Mouse (Mus musculus) MEL (cell line): ENCODE results near the gene Kansl1. TPM values are rescaled to one million over a fixed set of nuclear protein-coding genes. Genes with fewer than 3 reads are reported as not detected.
A peak's percentile ranks its signal among the peaks of the same experiment; 100 is the strongest.

Experiments
- BHLHE40 ChIP-seq: IDR thresholded peaks from 2 replicates; pipeline ENCODE4 v1.6.1; 2012; ENCODE audit warnings: low read depth, mild to moderate bottlenecking, inconsistent platforms, low read length, improper control_type of control experiment, borderline replicate concordance
- CHD1 ChIP-seq: IDR thresholded peaks from 2 replicates; pipeline ENCODE4 v1.6.1; 2012; ENCODE audit warnings: low read depth, mild to moderate bottlenecking, inconsistent platforms, low read length, improper control_type of control experiment
- CHD2 ChIP-seq: IDR thresholded peaks from 2 replicates; pipeline ENCODE4 v1.6.1; 2011; ENCODE audit warnings: low read length, improper control_type of control experiment
- E2F4 ChIP-seq: IDR thresholded peaks from 2 replicates; pipeline ENCODE4 v1.6.1; 2011; ENCODE audit warnings: low read depth, low read length, improper control_type of control experiment, borderline replicate concordance
- ELF1 ChIP-seq: IDR thresholded peaks from 2 replicates; pipeline ENCODE4 v1.6.1; 2014; ENCODE audit warnings: low read depth, mild to moderate bottlenecking, inconsistent platforms, low read length, improper control_type of control experiment, moderate library complexity
- ETS1 ChIP-seq: IDR thresholded peaks from 2 replicates; pipeline ENCODE4 v1.6.1; 2012; ENCODE audit warnings: low read depth, mild to moderate bottlenecking, inconsistent platforms, low read length, improper control_type of control experiment, moderate library complexity
- GATA1 ChIP-seq: IDR thresholded peaks from 2 replicates; pipeline ENCODE4 v1.6.1; 2011; ENCODE audit warnings: low read depth, low read length, improper control_type of control experiment
- HCFC1 ChIP-seq: IDR thresholded peaks from 2 replicates; pipeline ENCODE4 v1.6.1; 2012; ENCODE audit warnings: low read depth, mild to moderate bottlenecking, inconsistent platforms, low read length, improper control_type of control experiment, moderate library complexity
- JUND ChIP-seq: IDR thresholded peaks from 2 replicates; pipeline ENCODE4 v1.6.1; 2011; ENCODE audit warnings: low read depth, mild to moderate bottlenecking, improper control_type of control experiment, low read length
- MAX ChIP-seq: IDR thresholded peaks from 2 replicates; pipeline ENCODE4 v1.6.1; 2011; ENCODE audit warnings: low read length, improper control_type of control experiment
- MAZ ChIP-seq: IDR thresholded peaks from 2 replicates; pipeline ENCODE4 v1.6.1; 2012; ENCODE audit warnings: low read depth, mild to moderate bottlenecking, inconsistent platforms, low read length, improper control_type of control experiment
- MEF2A ChIP-seq: IDR thresholded peaks from 2 replicates; pipeline ENCODE4 v1.6.1; 2014; ENCODE audit warnings: low read depth, mild to moderate bottlenecking, inconsistent platforms, low read length, improper control_type of control experiment; ENCODE audit not compliant: poor library complexity, insufficient replicate concordance, severe bottlenecking; ENCODE audit errors: extremely low read depth
- MXI1 ChIP-seq: IDR thresholded peaks from 2 replicates; pipeline ENCODE4 v1.6.1; 2011; ENCODE audit warnings: mild to moderate bottlenecking, low read depth, low read length, improper control_type of control experiment
- NELFE ChIP-seq: IDR thresholded peaks from 2 replicates; pipeline ENCODE4 v1.6.1; 2011; ENCODE audit warnings: low read depth, low read length, improper control_type of control experiment
- NRF1 ChIP-seq: IDR thresholded peaks from 2 replicates; pipeline ENCODE4 v1.6.1; 2014; ENCODE audit warnings: low read depth, mild to moderate bottlenecking, inconsistent platforms, low read length, improper control_type of control experiment, moderate library complexity; ENCODE audit not compliant: poor library complexity, insufficient read depth, severe bottlenecking
- POLR2A ChIP-seq, 2 experiments: IDR thresholded peaks; 2 replicates each; pipeline ENCODE4 v1.6.1; 2011 to 2012; ENCODE audit warnings: low read length in 2 of 2, mild to moderate bottlenecking in 2 of 2, control low read depth in 1 of 2, improper control_type of control experiment in 1 of 2, low read depth in 1 of 2, moderate library complexity in 1 of 2; ENCODE audit not compliant: control insufficient read depth in 1 of 2, insufficient read depth in 1 of 2, poor library complexity in 1 of 2
- POLR2AphosphoS2 ChIP-seq: IDR thresholded peaks from 2 replicates; pipeline ENCODE4 v1.6.1; 2011; ENCODE audit warnings: low read length, improper control_type of control experiment
- POLR2AphosphoS5 ChIP-seq: IDR thresholded peaks from 2 replicates; pipeline ENCODE4 v1.6.1; 2012; ENCODE audit warnings: low read depth, borderline replicate concordance, mild to moderate bottlenecking, inconsistent platforms, low read length, moderate library complexity, mixed read lengths
- SIN3A ChIP-seq: IDR thresholded peaks from 2 replicates; pipeline ENCODE4 v1.6.1; 2012; ENCODE audit warnings: low read length, improper control_type of control experiment, inconsistent platforms
- TAL1 ChIP-seq: IDR thresholded peaks from 2 replicates; pipeline ENCODE4 v1.6.1; 2012; ENCODE audit warnings: mild to moderate bottlenecking, inconsistent platforms, low read length, moderate library complexity, mixed read lengths
- TBP ChIP-seq: IDR thresholded peaks from 2 replicates; pipeline ENCODE4 v1.8.0; 2011; ENCODE audit warnings: low read depth, low read length, improper control_type of control experiment
- USF1 ChIP-seq: IDR thresholded peaks from 2 replicates; pipeline ENCODE4 v1.6.1; 2014; ENCODE audit warnings: low read depth, mild to moderate bottlenecking, inconsistent platforms, low read length, improper control_type of control experiment, moderate library complexity
- ZC3H11A ChIP-seq: IDR thresholded peaks from 2 replicates; pipeline ENCODE4 v1.6.1; 2012; ENCODE audit warnings: low read depth, mild to moderate bottlenecking, inconsistent platforms, low read length, improper control_type of control experiment
- ZKSCAN1 ChIP-seq: IDR thresholded peaks from 2 replicates; pipeline ENCODE4 v1.6.1; 2012; ENCODE audit warnings: low read depth, mild to moderate bottlenecking, inconsistent platforms, low read length, improper control_type of control experiment, moderate library complexity
- ZMIZ1 ChIP-seq: IDR thresholded peaks from 2 replicates; pipeline ENCODE4 v1.6.1; 2012; ENCODE audit warnings: low read depth, mild to moderate bottlenecking, inconsistent platforms, low read length, improper control_type of control experiment, moderate library complexity
- ZNF384 ChIP-seq: IDR thresholded peaks from 2 replicates; pipeline ENCODE4 v1.6.1; 2012; ENCODE audit warnings: low read depth, mild to moderate bottlenecking, inconsistent platforms, low read length, improper control_type of control experiment
- polyA plus RNA-seq, 2 experiments: library from polyadenylated mRNA; stranded (reverse) in 1 of 2; unstranded in 1 of 2; fragments of >175 nt in 1 of 2; fragments of >200 nt in 1 of 2; gene quantifications; 2 replicates each; pipeline versions ENCODE4 v1.2.1 to v1.2.4; 2012; ENCODE audit warnings: low replicate concordance in 2 of 2, low read depth in 1 of 2; ENCODE audit not compliant: insufficient read length in 2 of 2, insufficient read depth in 1 of 2, missing spikeins in 1 of 2
- total RNA-seq: library from RNA; depleted of rRNA; stranded (reverse); fragments of 300-350 nt; gene quantifications from 2 replicates; pipeline ENCODE4 v1.2.3, GENCODE M21; 2012

Kansl1 gene
- total and polyA plus RNA-seq, 3 experiments, result 14.9 to 76.3 (median 56.4) TPM

DNA sequence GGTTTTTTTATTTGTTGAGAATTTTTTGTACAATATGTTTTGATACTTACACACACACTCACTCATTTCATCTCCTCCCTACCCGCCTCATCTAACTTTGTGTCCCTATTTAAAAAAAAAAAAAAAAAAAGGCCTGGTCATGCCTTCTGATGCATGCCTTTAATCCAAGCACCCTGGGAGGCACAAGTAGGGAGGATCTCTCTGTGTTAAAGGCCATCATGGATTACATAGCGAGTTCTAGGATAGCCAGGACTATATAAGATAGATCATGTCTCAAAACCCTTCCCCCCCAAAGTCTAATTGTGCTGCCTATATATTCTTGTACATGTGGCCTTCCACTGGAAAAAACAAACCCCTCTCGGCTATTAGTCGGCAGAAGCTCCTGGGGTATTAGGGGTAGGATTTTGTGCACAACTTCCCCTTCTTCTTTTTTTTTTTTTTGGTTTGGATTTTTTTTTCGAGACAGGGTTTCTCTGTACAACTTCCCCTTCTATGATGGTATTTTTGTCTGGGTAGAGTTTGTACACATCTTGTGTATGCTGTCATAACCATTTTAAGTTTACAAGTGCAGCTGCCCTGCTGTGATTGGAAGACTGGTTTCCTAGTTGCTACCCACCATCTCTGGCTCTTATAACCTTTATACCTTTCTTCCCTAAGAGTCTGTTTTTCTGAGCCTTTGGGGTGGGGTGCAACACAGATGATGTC is 101.0 kb downstream of the Kansl1 start (continued):
- TF ChIP-seq SIN3A (peak; percentile 76), ETS1 (peak; percentile 54; the same call in 1 of the 2 replicates), ELF1 (0 out of 2 replicates have a peak, but pooled peaks have one; percentile 6), ZKSCAN1 (peak; percentile 88; the same call in 1 of the 2 replicates), ZNF384 (peak; percentile 100), ZMIZ1 (no peak), NELFE (no peak), CHD1 (0 out of 2 replicates have a peak, but pooled peaks have one; percentile 65), MAZ (no peak), MXI1 (no peak), NRF1 (no peak), POLR2AphosphoS2 (no peak), GATA1 (no peak), BHLHE40 (no peak), MAX (no peak), USF1 (no peak), ZC3H11A (no peak), JUND (no peak), TBP (no peak), TAL1 (no peak), CHD2 (no peak), HCFC1 (peak; percentile 61), POLR2AphosphoS5 (no peak), POLR2A (IDR thresholded peaks at IDR 0.05; ENCODE audit: control insufficient read depth in 1 of 2, insufficient read depth in 1 of 2, low read depth in 1 of 2, low read length in 2 of 2, poor library complexity in 1 of 2) (no peak), E2F4 (no peak), MEF2A (no peak)
